22 mouse cellular contexts compared by ENCODE assay signal in the genomic region with DNA sequence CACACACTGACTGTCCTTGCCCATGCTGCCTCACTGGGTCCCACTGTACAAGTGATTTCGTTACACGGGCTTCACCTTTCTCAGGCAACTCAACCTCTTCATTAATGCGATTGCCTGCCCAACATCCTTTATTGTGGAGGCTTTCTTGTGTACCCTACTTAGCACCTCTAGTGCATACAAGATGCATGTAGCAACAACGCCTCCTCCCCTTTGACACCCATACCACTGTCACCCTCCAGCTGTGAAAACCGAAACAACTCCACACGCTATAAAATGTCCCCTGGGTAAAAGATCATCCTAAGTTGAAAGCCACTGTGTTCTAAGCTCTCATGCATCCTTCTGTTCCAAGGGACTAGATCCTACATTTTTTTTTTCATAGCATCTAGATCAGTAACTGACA. TPM values are rescaled to one million over a fixed set of nuclear protein-coding genes. Genes with fewer than 3 reads are reported as not detected.
"Had no signal": no experiment of that assay in that cellular context is flagged by ENCODE, and none has a peak within 500 bp of the region (broad histone marks: within the 10 kb centered on the region; RNA-seq: fewer than 3 reads in every experiment).

No protein-coding gene starts in this region.

- H3K9ac ChIP-seq: liver, embryonic 15.5 days; liver, postnatal 0 days; lung, embryonic 15.5 days; midbrain, embryonic 12.5 days; neural tube, embryonic 13.5 days; neural tube, embryonic 15.5 days had no signal

- H3K36me3 ChIP-seq: liver, embryonic 15.5 days; lung, embryonic 15.5 days; midbrain, embryonic 10.5 days; midbrain, embryonic 12.5 days; neural tube, embryonic 13.5 days; neural tube, embryonic 15.5 days had no signal

- H3K27me3 ChIP-seq: liver, embryonic 15.5 days; lung, embryonic 15.5 days; midbrain, embryonic 12.5 days; neural tube, embryonic 13.5 days; neural tube, embryonic 15.5 days had no signal

- ATAC-seq: liver, postnatal 0 days; lung, postnatal 0 days; midbrain, embryonic 16.5 days had no signal

- H3K4me2 ChIP-seq: liver, embryonic 15.5 days; lung, embryonic 15.5 days; midbrain, embryonic 12.5 days; neural tube, embryonic 13.5 days; neural tube, embryonic 15.5 days had no signal

- H3K27ac ChIP-seq: liver, embryonic 15.5 days; lung, embryonic 15.5 days; macrophage; midbrain, embryonic 10.5 days; midbrain, embryonic 12.5 days; neural tube, embryonic 13.5 days; neural tube, embryonic 15.5 days had no signal

- H3K4me1 ChIP-seq: liver, embryonic 15.5 days; lung, embryonic 15.5 days; midbrain, embryonic 10.5 days; midbrain, embryonic 12.5 days; neural tube, embryonic 13.5 days; neural tube, embryonic 15.5 days had no signal

- H3K4me3 ChIP-seq: liver, embryonic 15.5 days; lung, embryonic 15.5 days; midbrain, embryonic 10.5 days; midbrain, embryonic 12.5 days; neural tube, embryonic 13.5 days; neural tube, embryonic 15.5 days had no signal

- H3K9me3 ChIP-seq: liver, embryonic 15.5 days; lung, embryonic 15.5 days; midbrain, embryonic 10.5 days; midbrain, embryonic 12.5 days; neural tube, embryonic 13.5 days; neural tube, embryonic 15.5 days had no signal

- DNase-seq: liver, postnatal 0 days; lung, adult 2 months; lung, postnatal 14 days; lung, postnatal 36 days; midbrain, embryonic 14.5 days; retina, postnatal 1 day; right cerebral cortex, adult 18-20 months; right cerebral cortex, postnatal 25 days; right cerebral cortex, postnatal 4 days; thymus, adult 18-20 months; thymus, postnatal 14 days; thymus, postnatal 36 days had no signal

RNA-seq across cellular contexts. Expression of gene Txk, which starts 9.5 kb away (rescaled TPM):
- polyA plus RNA-seq: midbrain, embryonic 10.5 days; midbrain, embryonic 16.5 days; neural tube, embryonic 11.5 days had no signal
